Mouse (Mus musculus): Measurements from ENCODE around the gene Gcnt2.
"Not testable (repeated sequence)": the region's sequence is repeated elsewhere in the genome, so short reads cannot be mapped to it uniquely, and the experiment has no call there.

Gcnt2 gene

DNA sequence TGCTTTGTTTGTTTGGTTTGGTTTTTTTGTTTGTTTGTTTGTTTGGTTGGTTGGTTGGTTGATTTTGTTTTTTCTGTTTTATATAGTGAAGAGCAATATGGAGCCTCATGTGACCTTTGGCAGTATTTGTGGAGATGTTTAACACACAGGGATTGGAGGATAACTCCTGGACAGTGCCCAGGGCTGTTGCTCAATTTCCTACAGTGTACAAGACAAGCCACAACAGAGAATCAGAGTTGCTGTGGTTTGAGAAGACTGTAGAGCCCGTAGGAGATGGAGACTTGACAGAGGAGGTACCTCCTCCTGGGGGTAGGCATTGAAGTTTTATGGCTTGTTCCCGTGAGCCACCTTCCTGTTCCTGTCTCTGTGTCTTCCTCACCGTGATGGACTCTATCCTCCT is 87.0 kb downstream of the Gcnt2 start:
- no peak for DNase-seq

DNA sequence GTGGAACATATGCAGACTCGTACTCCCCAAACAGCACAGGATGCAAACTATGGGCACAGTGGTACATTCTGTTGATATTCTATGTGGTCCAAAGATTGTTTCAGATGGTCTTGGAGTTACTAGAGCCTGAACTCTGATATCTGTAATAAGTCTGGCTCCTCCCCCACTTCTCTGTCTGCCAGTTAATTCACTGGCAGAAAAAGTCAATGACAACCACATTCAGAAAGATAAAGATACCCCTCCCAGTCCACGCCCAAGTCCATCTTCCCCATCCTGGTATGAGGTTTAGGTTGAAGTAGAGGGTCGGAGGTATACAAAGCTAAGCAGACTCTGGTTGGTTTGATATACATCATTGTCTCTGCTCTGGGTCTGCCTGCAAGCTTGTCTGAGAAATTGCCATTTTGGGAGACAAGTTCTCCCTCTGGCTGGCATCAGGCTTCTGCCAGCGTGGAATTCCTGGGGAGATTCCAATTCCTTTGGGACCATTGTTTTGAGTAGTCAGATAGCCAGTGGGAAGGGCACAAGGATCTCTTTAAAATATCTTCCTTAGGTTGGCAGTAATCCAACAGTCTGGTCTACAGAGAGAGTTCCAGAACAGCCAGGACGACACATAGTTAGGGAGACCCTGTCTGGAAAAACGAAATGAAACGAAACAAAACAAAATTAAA is 88.1 kb downstream of the Gcnt2 start:
- no peak for DNase-seq

DNA sequence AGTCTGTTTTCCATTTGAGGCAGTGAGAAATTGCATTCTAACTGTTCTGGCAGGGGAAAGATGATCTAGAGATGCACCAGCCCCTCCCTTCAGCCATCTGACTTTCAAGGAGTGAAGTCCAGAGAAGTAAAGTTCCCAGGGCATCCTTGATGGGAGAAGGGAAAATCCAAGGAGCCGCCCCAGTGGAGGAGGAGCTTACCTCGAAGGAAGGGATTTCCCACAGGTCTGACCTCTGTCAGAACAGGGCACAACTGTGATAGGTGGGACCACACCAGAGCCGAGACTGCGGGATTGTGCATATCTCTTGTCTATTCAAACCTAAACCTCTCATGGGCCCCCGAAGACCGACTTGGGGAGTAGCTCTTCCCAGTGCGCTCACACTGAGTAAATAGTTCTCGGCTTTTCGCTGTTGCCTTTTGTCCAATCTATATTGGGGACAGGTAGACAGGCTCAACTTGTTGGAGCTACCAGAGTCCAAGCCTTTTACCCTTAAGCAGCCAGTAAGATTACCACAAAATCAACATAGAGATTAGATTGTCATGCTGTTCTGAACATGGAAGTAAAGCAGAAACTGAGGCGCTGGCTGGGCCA is 91.9 kb downstream of the Gcnt2 start:
- no peak for DNase-seq

DNA sequence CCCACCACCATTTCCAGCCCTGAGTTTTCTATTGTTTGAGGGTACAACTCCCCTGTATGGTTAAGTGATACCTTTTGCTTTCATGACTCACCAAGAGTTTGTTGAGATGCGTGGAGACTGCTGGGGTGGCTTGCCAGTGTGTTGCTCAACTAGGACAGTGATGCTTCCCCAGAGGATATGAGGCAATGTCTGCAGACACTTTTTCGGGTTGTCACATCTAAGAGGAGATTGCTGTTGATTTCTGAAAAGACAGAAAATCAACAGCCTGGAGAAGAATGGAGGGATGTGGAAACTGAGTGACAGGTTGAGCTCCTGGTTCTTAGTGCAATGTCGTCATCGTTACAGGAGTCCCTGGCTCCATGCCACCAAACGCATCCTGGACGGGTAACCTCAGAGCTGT is 93.7 kb downstream of the Gcnt2 start:
- DNase-seq: no peak

DNA sequence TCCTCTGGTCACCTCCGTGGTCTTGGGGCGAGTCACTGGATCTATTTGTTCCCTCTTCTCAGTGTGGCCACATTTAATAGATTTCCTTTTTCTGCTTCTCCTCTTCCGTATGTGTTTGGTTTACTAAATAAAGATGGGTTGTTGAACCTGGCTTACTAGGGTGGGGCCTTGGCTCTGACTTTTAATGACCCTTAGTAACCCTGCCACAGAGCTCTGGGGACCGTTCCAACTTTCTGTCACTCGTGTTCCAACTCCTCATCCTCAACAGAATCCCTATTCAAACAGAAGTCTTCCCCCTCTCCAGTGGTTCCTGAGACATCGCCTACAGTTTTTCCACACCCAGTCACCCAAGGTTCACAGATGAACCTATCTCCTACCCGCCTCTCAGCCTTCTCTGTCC is 96.2 kb downstream of the Gcnt2 start:
- no peak for DNase-seq

DNA sequence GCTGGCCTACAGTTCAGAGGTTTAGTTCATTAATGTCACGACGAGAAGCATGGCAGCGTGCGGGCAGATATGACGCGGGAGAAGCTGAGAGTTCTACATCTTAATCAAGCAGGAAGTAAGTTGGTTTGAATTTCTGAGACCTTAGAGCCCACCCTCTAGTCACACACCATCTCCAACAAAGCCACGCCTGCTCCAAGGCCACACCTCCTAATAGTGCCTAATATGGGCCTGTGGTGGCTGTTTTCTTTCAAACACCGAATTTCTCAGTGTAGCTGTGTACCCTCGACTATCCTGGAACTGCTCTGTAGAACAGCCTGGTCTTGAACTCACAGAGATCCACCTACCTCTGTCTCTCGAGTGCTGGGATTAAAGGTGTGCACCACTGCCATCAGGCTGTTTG is 108.1 kb downstream of the Gcnt2 start:
- DNase-seq: no peak

DNA sequence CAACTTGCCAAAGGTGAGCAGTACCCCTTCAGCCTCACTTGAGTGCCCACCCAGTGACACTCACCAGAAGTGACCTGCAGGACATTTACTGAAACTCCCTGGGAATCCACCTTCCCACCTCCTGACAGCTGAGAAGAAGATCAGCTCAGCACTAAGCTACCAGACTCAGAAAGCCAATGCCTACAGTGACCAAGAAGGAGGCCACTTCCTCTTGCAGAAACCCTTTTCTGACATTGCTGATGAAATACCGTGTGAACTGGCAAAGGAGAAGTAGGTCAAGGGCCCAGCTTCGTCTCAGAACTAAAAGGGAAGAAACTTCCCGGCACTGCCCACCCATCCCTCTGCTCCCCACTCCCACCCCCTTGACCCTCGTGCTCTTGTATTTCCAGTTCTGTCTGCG is 109.0 kb downstream of the Gcnt2 start:
- no peak for DNase-seq

DNA sequence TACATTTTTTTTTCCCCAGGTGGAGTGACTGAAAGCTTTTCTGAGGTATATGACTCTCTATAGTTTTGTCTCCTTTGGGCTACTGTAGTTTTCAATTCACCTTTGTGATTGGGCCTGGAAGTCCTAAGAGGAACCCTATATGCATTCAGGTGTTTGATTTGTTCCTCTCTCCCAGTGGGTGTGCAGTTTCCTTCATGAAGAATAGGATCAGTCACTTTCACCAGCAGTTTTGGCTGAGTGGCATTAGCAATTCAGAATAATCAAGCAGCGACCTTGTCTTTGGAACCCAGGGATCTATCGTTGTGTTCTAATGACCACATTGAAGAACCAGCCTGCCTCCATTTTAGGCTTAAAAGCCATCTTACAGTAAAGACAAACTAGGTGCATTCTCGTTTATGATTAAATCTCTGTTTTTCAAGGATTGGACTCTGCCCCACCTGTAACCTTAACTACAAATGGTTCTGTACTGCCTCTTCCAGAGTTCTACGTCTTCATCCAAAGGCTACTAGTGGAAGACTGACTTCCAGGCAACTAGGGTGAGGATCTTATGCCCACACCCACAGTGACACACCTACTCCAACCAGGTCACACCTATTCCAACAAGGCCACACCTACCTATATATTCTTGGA is 110.3 kb downstream of the Gcnt2 start:
- DNase-seq: no peak

DNA sequence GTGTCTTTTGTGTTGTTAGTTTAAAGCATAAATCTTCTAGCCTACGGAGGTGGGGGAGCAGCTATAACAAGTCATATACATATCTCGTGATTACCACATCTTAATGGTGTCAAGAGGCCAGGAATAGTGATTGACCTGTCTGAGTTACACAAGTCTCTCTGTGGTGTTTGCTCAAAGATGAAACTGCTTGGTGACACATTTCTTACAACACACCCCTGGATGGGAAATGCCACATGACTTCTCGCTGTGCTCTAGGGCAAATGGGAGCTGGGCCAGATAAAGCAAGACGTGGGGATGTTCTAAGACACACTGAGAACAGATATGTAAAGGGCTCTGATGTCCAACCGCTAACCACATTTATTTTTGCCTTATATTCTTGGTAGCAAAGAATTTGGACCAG is 111.7 kb downstream of the Gcnt2 start:
- DNase-seq: no peak

DNA sequence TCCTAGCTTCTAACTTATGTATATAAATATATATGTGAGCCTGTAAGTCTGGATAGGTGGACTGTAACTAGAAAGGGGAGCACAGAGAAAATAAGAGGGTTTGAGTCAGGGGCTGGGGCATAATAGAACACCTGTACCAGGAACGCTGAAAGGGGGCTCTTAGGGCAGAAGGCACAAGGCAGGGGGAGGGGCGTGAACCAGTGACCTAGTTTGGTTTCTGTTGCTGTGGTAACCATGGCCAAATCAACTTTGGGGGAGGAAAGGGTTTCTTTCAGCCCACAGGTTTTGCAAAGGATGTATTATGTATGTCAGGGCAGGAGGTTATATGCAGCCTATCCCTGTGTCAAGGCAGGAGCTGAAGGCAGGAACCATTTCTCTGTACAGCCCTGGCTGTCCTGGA is 112.3 kb downstream of the Gcnt2 start:
- DNase-seq: no peak

DNA sequence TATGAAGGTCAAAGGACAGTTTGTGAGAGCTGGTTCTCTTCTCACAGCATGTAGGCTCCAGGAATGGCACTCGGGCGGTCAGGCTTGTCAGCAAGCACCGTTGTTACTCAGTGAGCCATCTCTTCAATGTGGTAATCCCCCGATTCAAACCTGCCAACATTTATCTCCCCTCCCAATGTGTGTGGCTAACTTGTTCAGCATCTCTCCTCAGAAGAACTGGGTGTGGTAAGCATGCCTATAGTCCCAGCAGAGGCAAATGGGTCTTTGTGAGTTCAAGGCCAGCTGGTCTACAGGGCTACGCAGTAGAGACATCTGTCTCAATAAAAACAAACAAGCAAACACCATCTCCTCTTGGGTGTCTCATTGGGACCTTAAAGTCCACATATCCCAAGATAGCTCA is 113.4 kb downstream of the Gcnt2 start:
- DNase-seq: no peak

DNA sequence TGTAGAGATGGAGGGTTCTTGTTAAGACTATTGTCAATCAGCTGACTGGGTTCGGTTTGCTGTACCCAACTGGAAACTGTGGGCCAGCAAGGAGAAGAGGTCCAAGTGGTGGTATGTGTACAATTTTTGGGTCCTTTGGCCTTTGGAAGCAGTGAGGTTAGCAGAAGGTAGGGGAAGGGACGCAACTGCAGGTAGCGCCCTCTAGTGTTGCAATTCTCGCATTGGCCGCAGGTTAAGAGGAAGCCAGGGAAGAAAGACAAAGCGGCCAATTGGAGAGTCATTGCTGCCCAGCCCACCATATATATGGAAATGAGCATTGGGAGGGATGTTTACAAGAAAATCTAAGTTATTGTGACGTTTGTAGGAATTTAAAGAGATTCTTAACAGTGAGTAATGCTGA is 118.1 kb downstream of the Gcnt2 start:
- DNase-seq: peak; percentile 15 to 18

DNA sequence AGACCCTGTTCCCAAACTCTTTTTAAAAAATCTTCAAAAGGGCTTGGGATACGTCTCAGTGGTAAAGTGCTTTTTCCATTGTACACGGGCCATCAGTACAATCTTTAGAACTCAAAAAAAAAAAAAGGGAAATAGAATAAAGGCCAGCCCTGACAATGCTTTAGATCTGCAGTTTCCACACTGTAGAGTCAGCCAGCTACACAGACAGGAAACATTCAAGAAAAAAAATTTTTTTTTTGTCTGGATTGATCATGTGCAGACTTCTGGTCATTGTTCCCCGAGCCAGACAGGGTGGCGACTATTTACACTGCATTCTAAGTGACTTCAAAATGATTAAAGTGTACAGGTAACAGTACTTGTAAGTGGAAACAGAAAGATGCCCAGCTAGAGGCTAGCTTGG is 119.1 kb downstream of the Gcnt2 start:
- DNase-seq: no peak

DNA sequence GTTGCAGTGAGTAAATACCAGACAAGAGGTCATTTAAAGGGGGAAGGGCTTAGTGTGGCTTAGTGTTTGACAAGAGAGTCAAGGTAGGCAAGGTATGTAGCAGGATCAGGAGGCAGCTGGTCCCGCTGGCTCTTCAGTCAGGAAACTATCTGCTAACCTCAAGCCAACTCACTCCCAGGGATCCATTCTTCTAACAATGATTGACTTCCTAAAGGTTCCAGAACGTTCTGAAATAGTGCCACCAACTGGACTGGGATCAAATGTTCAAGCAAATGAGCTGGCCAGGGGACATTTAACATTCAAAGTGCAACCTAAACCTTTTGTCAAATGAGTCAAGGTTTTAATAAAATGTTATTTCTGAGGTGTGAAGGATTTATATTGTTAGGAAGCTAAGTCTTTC is 119.8 kb downstream of the Gcnt2 start:
- no peak for DNase-seq

DNA sequence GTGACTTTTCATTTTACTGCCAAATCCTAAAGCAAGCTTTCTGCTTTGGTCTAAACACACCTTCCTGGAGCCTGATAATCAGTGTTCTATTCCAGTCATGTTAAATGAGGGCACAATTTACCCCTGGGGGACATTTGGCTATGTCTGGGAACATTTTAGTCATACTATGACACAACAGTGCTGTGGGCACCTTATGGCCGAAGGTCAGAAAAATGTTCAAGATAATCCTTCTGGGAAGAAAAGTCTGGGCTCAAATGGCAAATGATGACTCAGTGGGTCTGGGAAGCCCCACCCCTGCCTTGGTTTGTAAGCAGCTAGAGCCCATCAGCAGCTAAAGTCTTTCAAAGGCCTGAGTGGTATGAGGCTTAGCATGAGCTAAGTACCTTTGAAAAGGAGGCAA is 123.2 kb downstream of the Gcnt2 start:
- no peak for DNase-seq

DNA sequence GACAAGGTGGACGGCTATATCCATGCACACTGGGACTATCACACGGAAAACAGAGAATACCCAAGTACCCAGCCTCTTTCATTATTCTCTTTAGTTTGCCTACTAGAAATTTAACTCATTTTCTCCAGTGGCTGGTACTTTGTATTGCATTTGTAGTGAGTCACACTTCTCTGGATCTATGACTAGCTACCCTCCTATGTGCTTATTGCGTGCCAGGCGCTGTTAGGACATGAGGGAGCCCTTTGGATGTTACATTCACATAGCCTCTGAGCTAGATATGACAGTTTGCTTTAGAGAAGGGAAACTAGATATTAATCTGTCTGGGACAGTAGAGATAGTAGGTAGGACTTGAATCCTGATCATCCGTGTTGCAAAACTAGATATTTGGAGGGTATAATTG is 126.5 kb downstream of the Gcnt2 start:
- DNase-seq: no peak

DNA sequence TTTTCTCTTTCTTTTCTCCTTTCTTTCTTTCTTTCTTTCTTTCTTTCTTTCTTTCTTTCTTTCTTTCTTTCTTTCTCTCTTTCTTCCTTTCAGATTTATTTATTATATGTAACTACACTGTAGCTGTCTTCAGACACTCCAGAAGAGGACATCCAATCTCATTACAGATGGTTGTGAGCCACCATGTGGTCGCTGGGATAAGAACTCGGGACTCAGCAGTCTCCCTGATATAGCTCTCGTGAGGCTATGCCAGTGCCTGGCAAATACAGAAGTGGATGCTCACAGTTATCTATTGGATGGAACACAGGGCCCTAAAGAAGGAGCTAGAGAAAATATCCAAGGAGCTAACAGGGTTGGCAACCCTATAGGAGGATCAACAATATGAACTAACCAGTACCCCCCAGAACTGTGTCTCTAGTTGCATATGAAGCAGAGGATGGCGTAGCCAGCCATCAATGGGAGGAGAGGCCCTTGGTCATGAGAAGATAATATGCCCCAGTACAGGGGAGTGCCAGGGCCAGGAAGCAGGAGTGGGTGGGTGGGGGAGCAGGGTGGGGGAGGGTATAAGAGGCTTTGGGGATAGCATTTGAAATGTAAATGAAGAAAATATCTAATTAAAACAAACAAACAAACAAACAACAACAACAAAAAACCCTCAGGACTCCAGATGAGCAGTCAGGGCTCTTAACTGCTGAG is 128.2 kb downstream of the Gcnt2 start:
- not testable (repeated sequence) for DNase-seq

DNA sequence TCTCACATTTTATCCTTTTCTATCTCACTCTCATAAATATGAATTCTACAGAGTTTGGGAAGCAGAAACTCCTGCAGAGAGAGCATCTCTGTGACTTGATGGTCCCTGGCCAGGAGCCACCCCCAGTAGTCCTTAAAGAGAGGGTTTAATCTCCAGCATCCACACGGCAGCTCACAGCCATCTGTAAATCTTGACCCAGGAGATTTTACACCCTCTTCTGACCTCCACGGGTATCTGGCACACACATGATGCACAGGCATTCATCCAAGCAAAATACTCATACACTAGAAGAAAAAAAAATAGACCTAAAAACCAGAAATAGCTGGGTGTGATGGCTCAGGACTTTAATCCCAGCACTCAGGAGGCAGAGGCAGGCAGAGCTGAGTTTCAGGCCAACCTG is 128.9 kb downstream of the Gcnt2 start:
- DNase-seq: no peak

DNA sequence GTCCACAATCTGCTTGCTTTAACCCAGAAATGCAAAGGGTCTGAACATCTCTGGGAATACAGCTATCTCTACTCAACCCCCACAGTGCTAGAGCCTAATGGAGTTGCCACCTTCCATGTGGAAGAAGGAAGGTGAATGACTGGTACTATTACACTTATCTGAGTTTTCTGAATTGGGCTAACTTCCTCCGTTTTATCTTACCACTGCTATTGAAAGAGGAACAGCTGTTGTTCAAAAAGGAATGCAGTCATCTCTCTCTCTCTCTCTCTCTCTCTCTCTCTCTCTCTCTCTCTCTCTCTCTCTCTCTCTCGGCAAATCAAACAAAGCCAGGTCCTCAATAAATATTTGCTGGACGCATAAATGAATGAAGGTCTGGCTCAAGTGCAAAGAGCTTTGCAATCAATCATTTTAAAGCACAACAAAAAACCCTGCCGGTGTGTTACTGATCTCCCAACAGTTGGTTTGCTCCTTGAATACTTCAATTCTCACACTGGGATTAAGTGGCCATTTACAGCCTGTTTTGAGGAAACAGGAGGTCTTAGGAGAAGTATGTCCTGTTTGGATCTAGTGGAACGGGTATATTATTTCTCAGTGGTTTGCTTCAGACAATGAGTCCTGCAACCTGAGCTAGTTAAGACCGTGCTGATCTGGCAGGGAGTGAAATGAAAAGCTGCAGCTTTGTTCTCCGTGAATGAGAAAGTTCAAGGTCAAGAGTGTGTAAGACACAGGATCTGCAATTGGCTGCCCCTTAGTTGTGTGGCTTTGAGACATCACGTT is 135.1 kb downstream of the Gcnt2 start:
- DNase-seq: no peak

DNA sequence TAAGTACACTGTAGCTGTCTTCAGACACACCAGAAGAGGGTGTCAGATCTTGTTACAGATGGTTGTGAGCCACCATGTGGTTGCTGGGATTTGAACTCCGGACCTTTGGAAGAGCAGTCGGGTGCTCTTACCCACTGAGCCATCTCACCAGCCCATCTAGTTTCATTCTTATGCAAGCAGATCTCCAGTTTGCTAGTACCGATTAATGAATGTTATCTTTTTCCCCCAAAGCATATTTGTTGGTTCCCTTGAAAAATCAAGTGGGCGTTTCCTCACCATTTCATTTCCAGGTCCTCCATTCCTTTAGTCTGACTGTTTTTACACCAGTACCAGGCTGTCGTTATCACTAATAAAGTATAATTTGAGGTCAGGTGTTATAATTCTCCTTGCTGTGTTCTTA is 139.0 kb downstream of the Gcnt2 start:
- not testable (repeated sequence) for DNase-seq

DNA sequence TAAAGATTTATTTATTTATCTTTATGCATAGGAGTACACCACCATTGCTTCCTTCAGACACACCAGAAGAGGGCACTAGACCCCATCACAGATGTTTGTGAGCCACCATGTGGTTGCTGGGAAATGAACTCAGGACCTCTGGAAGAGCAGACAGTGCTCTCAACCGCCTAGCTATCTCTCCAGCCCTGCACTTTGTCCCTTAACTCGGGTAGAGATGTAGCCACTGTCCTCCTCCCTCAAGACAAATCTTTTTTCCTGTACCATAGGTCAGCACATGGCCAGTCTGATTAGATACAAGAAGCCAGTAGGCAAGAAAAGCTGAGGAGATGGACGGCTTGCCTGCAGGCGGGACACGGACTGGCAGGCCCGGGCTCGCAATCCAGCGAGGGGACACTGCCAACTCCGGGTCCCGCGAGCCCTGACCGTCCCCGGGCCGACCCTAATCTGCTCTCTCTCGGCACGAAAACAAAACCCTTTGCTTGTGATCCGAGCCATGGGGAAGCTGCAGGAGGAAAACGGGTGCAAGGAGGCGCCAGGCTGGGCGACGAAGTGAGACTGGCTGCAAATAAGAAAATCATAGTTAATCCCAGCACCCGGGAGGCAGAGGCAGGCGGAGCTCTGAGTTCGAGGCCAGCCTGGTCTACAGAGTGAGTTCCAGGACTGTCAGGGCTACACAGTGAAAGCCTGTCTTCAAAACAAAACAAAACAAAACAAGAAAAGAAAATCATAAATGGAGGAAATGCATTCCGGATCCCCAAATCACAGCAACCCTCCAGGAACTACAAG is 140.8 kb downstream of the Gcnt2 start:
- peak; percentile 26 to 47 for DNase-seq

DNA sequence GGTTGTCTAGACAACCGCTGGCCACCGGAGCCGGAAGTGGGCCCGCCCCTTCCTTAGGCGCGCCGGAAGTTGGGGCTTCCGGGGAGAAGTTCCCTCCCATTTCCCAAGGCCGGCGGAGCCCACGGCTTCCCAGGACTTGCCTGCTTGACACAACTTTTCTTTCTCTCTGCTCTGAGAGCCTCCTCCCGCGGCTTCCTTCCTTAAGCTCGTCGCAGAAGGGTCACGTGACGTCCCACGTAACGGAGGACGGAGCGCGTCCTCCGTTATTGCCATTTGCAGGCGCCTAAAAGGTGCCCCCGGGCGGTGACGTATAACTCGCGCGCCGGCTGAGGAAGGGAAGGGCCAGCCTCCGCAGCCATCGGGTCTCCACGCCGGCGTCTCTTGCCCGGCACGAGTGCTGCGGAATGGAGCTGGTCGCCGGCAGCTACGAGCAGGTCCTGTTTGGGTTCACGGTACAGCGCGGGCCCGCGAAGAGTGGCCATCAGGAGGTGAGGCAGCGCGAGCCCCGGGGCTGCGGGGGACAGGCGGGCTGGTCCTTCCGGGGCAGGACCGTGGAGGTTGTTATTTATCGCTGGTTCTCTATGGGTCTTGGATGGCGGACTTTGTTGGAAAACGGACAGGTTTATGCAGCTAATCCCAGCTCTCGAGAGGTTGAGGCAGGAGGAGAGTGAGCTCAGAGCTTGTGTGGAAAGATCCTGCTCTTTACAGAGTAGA is 141.5 kb downstream of the Gcnt2 start, which contains the start of gene Pak1ip1:
Gene Pak1ip1 (plus strand): TSS at position 98 of the 714 bp plus-strand sequence.
- peak; percentile 92 to 95 for DNase-seq
